Mouse (Mus musculus) liver, embryonic 11.5 days (tissue): ENCODE measurements around the gene Rnf212. TPM values are rescaled to one million over a fixed set of nuclear protein-coding genes. Genes with fewer than 3 reads are reported as not detected.

Experiments used
- ATAC-seq: fragments of 200-750 bp; cut with Nextera tagmentation; replicated peaks from 2 replicates; pipeline ENCODE4 v1.8.0; 2017; ENCODE audit warnings: moderate number of reproducible peaks, mild to moderate bottlenecking, moderate TSS enrichment, moderate library complexity; ENCODE audit not compliant: low FRiP score
- DNase-seq: peaks from one replicate; pipeline ENCODE4 v3.0.0-alpha.2; 2017; ENCODE audit warnings: low spot score
- H3K27ac ChIP-seq: fragments of 300-500 bp; sonication (generic); 2 replicates; pipeline ENCODE4 v1.5.1; 2014; ENCODE audit warnings: mild to moderate bottlenecking, low read depth, low read length, control low read depth
- H3K27me3 ChIP-seq: fragments of 300-500 bp; sonication (generic); replicated peaks from 2 replicates; pipeline ENCODE4 v1.6.1; 2014; ENCODE audit warnings: low read length, mixed read lengths; ENCODE audit not compliant: control insufficient read depth, insufficient read depth
- H3K36me3 ChIP-seq: fragments of 300-500 bp; sonication (generic); 2 replicates; pipeline ENCODE4 v1.6.1; 2014; ENCODE audit warnings: mild to moderate bottlenecking, low read length, moderate library complexity, mixed read lengths; ENCODE audit not compliant: control insufficient read depth, insufficient read depth
- H3K4me1 ChIP-seq: fragments of 300-500 bp; sonication (generic); replicated peaks from 2 replicates; pipeline ENCODE4 v1.6.1; 2014; ENCODE audit warnings: low read length, mixed read lengths; ENCODE audit not compliant: control insufficient read depth, insufficient read depth
- H3K4me2 ChIP-seq: fragments of 300-500 bp; sonication (generic); 2 replicates; pipeline ENCODE4 v1.6.1; 2014; ENCODE audit warnings: mild to moderate bottlenecking, control low read depth, moderate library complexity
- H3K4me3 ChIP-seq: fragments of 300-500 bp; sonication (generic); 2 replicates; pipeline ENCODE4 v1.5.1; 2014; ENCODE audit warnings: low read depth, low read length, control low read depth
- H3K9ac ChIP-seq: fragments of 300-500 bp; sonication (generic); 2 replicates; pipeline ENCODE4 v1.6.1; 2014; ENCODE audit warnings: low read depth, low read length, control low read depth
- H3K9me3 ChIP-seq: fragments of 300-500 bp; sonication (generic); 2 replicates; pipeline ENCODE4 v1.6.1; 2016; ENCODE audit warnings: low read length, inconsistent platforms, mixed read lengths; ENCODE audit not compliant: control insufficient read depth
- WGBS: fragments of 180-500 bp; shearing (Covaris S2); extraction: QIAGEN DNeasy Blood & Tissue Kit; methylation state at CpG from one replicate; pipeline ENCODE4 v1.1.7; 2014; 5-methylcytosine and 5-hydroxymethylcytosine counted together
- polyA plus RNA-seq: library from polyadenylated mRNA; unstranded; fragments of >200 nt; fragmentation: Nextera tagmentation; extraction: Ambion mirVana; gene quantifications from 2 replicates; pipeline ENCODE4 v1.2.1, GENCODE M21; 2014

The Rnf212 gene
- polyA plus RNA-seq, 1 experiment from 2014 or later: 2.4 TPM

DNA sequence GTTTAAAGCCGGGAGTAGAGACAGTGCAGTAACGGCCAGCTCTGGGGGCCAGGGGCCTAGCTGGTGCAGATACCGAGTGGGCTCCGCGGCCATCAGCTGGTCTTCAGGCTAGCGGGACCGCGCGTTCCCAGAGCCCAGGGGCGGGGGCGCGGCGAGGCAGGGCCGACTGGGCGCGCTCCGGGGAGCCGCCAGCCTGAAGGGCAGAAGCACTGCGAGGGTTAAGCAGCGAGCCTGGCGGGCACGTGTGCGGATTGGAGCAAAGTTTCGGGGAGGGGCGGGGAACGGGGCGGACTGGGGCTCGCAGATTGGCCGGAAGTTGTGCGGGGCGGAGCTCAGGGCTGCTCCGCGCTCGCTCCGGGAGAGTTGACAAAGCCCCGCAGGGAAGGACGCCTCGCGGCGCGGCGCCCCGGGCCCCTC lies 80.9 kb downstream of the Rnf212 start:
- Histone ChIP-seq H3K4me3 (peak overlapping the region; percentile 97), H3K4me1 (peaks cover 29% of the 10 kb centered on the region), H3K4me2 (peak overlapping the region; percentile 93), H3K27me3 (peaks cover 3% of the 10 kb centered on the region; the same call in 1 of the 2 replicates), H3K36me3 (no peaks in the 10 kb centered on the region), H3K9ac (peak overlapping the region; percentile 80), H3K27ac (peak overlapping the region; percentile 70), H3K9me3 (no peaks in the 10 kb centered on the region)
- under 1% methylated on average over 41 of the region's 43 CpGs for WGBS
- DNase-seq (peak; percentile 89), ATAC-seq (peak; percentile 92)

- Histone ChIP-seq H3K4me3 (peak within 1 kb of the TSS; percentile 97), H3K9ac (peak within 1 kb of the TSS; percentile 52), H3K4me2 (peak within 1 kb of the TSS; percentile 93), H3K9me3 (no peaks in the 10 kb centered on the region), H3K4me1 (peaks cover 29% of the 10 kb centered on the region), H3K27ac (no peak within 1 kb of the TSS), H3K36me3 (no peaks in the 10 kb centered on the region), H3K27me3 (peaks cover 3% of the 10 kb centered on the region; the same call in 1 of the 2 replicates)
- peak; percentile 67 for DNase-seq
- ATAC-seq: 0 out of 2 replicates have a peak, but pooled peaks have one; percentile 19
- WGBS: 4% methylated on average over 16 of the region's 18 CpGs
These were observed 82.5 kb downstream of the Rnf212 start, which contains the start of gene Fgfrl1 for GRCm38 (mm10) chr5:108692271-108692670. Gene Fgfrl1 (plus strand): TSS chr5:108692382.

GRCm38 (mm10) chr5:108691152-108691551 lies 83.6 kb downstream of the Rnf212 start:
- peak overlapping the region; percentile 93; the same call in 1 of the 2 replicates for H3K4me2 ChIP-seq
- ATAC-seq: no peak
- 62% methylated on average over 4 of the region's 4 CpGs for WGBS
- H3K27ac ChIP-seq: no peak overlapping the region
- H3K4me3 ChIP-seq: no peak overlapping the region
- H3K36me3 ChIP-seq: no peaks in the 10 kb centered on the region
- H3K4me1 ChIP-seq: peaks cover 29% of the 10 kb centered on the region
- no peak overlapping the region for H3K9ac ChIP-seq
- no peak for DNase-seq
- peaks cover 3% of the 10 kb centered on the region; the same call in 1 of the 2 replicates for H3K27me3 ChIP-seq
- H3K9me3 ChIP-seq: no peaks in the 10 kb centered on the region

DNA sequence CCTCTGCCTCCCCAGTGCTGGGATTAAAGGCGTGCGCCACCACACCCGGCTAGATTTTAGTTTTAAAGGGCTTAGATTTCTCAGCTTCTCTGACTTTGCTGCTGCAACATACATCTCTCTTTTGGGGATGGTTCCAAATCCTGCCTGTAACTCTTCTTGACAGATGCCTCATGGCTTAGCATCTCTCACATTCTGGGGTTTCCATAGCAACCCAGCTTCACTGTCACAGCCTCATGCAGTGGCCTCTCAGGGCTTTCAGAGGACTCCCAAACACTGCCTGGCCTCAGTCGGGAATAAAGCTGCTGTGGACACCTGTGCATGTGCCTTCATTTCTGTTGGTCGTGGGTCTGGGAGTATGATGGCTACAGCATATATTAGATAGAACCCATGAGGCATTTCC lies 85.7 kb downstream of the Rnf212 start:
- Histone ChIP-seq H3K4me2 (no peak overlapping the region), H3K9me3 (no peaks in the 10 kb centered on the region), H3K27me3 (no peaks in the 10 kb centered on the region), H3K36me3 (no peaks in the 10 kb centered on the region), H3K4me3 (no peak overlapping the region), H3K27ac (no peak overlapping the region), H3K9ac (no peak overlapping the region), H3K4me1 (peaks cover 16% of the 10 kb centered on the region)
- ATAC-seq (no peak), DNase-seq (no peak)
- WGBS: 75% methylated on average over 5 of the region's 5 CpGs

DNA sequence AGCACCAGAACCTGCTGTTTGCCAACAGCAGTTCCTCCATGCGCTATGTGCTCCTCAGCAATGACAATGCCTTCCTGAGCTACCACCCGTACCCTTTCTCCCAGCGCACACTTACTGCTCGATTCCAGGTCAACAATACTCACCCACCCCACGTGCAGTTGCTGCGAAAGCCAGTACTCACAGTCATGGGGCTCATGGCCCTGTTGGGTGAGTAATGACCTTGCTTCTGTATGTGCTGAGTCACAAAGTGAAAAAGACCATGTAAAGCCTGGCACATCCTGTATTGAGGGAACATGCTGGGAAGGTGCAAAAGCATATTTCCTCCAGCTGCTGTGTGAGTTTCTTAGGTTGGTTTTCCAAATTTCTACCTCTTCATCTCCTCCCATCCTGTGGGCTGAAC lies 93.9 kb downstream of the Rnf212 start:
- no peaks in the 10 kb centered on the region for H3K36me3 ChIP-seq
- WGBS: 81% methylated on average over 6 of the region's 6 CpGs

GRCm38 (mm10) chr5:108679909-108680308 lies 94.9 kb downstream of the Rnf212 start:
- Histone ChIP-seq H3K4me3 (no peak overlapping the region), H3K9me3 (no peaks in the 10 kb centered on the region), H3K4me2 (no peak overlapping the region), H3K36me3 (no peaks in the 10 kb centered on the region), H3K27me3 (no peaks in the 10 kb centered on the region), H3K4me1 (peaks cover 27% of the 10 kb centered on the region), H3K9ac (no peak overlapping the region), H3K27ac (no peak overlapping the region)
- no peak for ATAC-seq
- WGBS: 36% methylated on average over 3 of the region's 3 CpGs
- DNase-seq: no peak

More for the DNA sequence above, 93.9 kb downstream of the Rnf212 start:
- DNase-seq (no peak), ATAC-seq (no peak)
- Histone ChIP-seq H3K4me1 (peaks cover 19% of the 10 kb centered on the region), H3K9me3 (no peaks in the 10 kb centered on the region), H3K9ac (no peak overlapping the region), H3K27me3 (no peaks in the 10 kb centered on the region), H3K27ac (no peak overlapping the region), H3K4me3 (no peak overlapping the region), H3K4me2 (no peak overlapping the region)

Other genes starting within 250 kb of the Rnf212 start
- gene Cplx1, start 225.0 kb downstream of the Rnf212 start, polyA plus RNA-seq: not detected in 2 replicates
- 55.0 and 55.6 TPM in 2 replicates for gene Gak, start 145.2 kb downstream of the Rnf212 start, polyA plus RNA-seq
- gene Tmem175, start 145.2 kb downstream of the Rnf212 start, polyA plus RNA-seq: 24.7 and 30.4 TPM in 2 replicates
- 9.8 and 10.1 TPM in 2 replicates for gene Idua, start 114.7 kb downstream of the Rnf212 start, polyA plus RNA-seq
- gene Dgkq, start 105.3 kb downstream of the Rnf212 start, polyA plus RNA-seq: 5.8 and 8.8 TPM in 2 replicates
- 11.6 and 14.4 TPM in 2 replicates for gene Slc26a1, start 99.4 kb downstream of the Rnf212 start, polyA plus RNA-seq
- gene Fgfrl1, start 82.6 kb downstream of the Rnf212 start, polyA plus RNA-seq: 21.3 and 22.1 TPM in 2 replicates
- not detected in 2 replicates for gene Tmed11, start 20.4 kb upstream of the Rnf212 start, polyA plus RNA-seq
- not detected in 2 replicates for gene Vmn2r8, start 33.9 kb upstream of the Rnf212 start, polyA plus RNA-seq
- not detected in 2 replicates for gene Vmn2r9, start 77.6 kb upstream of the Rnf212 start, polyA plus RNA-seq
- not detected in 2 replicates for gene Vmn2r10, start 231.5 kb upstream of the Rnf212 start, polyA plus RNA-seq